Mouse (Mus musculus): ENCODE results near the gene Ugt1a8.
"Not testable (repeated sequence)": the region's sequence is repeated elsewhere in the genome, so short reads cannot be mapped to it uniquely, and the experiment has no call there.

The Ugt1a8 gene

GRCm38 (mm10) chr1:88222216-88222615 is 134.6 kb downstream of the Ugt1a8 start:
- no peak for DNase-seq (ENCODE audit: low read depth)

GRCm38 (mm10) chr1:88223011-88223515 is 135.4 kb downstream of the Ugt1a8 start:
- DNase-seq (ENCODE audit: low read depth): not testable (repeated sequence)

DNA sequence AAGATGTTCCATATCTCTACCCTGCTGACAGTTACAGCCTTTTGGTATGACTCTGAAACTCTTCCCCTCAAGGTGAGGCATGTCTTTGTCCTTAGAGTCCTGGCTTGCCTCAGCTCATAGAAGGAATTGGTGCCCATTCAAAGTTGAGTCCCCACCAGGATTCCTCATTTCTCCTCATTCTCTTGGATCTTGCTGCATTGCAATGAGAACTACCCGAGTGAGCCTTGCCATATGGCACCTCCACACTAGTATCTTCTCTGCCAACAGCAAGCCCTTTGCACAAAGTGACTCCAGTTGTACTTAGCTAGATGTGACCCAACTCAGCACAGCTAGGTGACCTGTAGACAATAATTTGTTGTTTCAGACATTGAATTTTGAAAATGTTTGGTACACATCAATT is 136.0 kb downstream of the Ugt1a8 start:
- no peak for DNase-seq (ENCODE audit: low read depth)

DNA sequence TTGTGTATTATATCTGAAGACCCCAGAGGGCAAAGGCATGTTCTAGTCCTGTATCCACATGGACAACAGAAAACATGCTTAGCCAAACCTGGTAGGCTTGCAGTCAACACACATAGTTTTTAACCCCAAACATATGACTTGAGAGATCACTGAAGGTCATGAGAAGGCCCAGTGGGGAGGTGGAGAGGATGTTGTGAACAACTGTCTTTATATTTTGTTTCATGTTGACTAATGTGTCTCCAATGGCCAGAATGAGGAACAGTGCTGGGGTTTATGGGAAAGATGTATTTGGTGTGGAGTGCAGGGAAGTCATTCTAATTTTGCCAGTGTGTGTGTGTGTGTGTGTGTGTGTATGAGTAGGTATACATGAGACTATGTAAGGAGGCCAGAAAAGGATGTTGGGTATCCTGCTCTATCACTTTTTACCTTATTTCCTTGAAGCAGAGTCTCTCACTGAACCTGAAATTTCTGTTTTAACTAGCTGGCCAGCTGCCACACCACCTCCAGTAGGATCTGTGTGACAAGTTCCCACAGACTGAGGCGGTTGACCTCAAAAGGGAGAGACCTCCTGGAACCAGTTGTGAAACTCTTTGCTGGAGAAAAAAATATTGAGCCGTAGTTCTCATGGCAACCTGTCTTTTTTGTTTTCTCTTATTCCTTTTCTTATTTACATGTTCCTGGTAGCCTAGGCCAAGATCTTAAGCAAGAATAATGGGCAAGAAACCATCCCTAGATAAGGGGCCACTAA is 136.6 kb downstream of the Ugt1a8 start:
- DNase-seq (ENCODE audit: low read depth): no peak

DNA sequence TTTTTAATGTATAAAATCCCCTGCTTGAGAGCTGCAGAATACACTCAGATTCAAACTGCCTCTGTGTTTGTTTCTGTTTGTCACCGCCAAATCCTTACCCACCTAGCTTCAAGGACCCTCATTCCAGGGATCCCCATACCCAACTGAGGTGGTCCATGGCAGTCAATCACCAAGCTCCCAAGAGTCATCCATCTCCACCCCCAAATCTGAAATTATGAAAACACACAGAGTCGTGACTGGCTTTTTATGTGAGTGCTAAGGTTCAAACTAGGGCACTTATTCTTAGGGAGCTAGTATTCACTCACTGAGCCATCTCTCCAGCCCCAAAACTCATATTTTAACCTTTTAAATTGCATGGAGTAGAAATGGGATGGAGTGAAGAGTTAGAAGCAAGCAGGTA is 137.7 kb downstream of the Ugt1a8 start:
- not testable (repeated sequence) for DNase-seq (ENCODE audit: low read depth)

DNA sequence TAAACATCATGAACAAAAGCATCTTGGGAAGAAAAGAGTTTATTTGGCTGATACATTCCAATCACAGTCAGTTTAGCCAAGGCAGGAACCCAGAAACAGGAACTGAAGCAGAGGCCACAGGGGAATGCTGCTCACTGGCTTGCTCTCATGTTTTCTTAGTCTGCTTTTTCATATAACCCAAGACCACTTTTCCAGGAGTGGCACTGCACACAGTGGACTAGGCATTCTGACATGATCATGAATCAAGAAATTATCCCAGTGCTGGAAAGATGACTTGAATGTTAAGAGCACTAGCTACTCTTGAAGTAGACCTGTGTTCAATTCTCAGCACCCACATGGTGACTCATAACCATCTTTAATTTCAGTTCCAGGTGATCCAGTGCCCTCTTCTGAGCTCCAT is 138.1 kb downstream of the Ugt1a8 start:
- DNase-seq (ENCODE audit: low read depth): no peak

DNA sequence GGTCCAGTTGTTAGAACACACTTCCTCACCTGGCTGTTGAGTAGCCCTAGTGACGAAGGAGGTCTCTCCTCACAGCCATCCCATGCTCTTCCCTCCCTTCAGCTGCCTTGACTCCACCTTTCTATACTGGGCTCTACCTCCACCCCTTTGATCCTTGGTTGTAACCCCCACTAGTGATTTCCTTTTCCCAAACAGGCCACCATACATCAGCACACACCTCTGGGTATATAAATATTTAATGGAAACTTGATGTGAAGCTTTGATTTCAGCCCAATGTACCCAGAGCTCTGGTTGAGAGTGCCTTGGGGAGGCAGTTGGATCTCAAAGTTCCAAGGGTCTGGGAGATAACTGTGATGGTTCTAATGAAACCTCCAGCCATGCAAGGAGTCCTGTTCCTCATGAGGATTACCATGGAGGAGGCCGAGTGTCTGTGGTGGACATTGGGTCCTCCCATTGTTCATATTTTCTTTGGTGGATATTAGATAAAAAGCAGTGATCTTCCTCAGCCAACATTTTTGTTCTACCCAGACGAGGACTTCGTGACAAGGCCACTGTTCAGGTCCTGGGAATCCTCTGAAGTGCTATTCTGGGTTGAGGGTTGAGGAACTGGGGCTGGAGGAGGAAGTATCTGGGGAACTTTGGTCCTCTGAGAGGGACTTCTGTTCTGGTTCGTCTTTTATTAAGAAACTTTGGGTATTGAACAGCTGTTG is 139.2 kb downstream of the Ugt1a8 start, which contains the start of gene Mroh2a:
Gene Mroh2a (plus strand): TSS at position 317 of the 710 bp plus-strand sequence.
- no peak for DNase-seq (ENCODE audit: low read depth)

DNA sequence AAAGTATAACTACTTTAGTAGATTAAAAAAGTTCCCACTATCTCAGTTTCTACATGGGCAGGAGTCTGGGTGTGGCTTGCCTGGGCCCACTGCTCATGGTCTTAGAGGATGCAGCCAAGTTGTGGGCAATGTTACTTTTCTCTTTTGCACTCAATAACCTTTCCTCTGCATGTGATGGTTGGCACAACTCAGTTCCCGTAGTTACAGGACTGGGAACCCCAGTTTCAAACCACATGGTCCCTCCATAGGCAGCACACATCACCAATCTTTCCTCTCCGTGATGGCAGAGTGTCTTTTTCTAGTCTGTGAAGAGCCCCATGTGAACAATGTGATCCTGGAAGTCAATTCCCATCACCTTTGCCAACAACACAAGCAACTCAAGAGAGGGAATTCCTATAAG is 139.9 kb downstream of the Ugt1a8 start:
- DNase-seq (ENCODE audit: low read depth): no peak

DNA sequence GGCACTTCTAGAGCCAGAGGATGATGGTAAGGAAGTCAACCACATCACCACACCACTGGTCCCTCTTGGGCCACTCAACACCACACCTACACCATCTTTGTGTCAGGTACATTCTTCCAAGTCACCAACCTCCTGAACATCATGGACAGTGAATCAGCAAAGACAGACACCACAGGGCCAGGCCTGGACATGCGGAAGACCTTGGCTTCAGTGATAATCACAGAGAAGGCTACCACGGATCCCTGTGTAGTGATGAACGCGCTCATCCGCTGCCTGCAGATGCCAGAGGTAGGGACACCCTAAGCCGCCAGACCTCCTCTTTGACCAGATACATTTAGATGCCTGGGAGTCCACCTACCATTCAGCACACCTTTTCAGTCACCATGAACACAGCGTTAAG is 140.5 kb downstream of the Ugt1a8 start:
- DNase-seq (ENCODE audit: low read depth): no peak

GRCm38 (mm10) chr1:88229566-88229965 is 142.0 kb downstream of the Ugt1a8 start:
- DNase-seq (ENCODE audit: low read depth): no peak

DNA sequence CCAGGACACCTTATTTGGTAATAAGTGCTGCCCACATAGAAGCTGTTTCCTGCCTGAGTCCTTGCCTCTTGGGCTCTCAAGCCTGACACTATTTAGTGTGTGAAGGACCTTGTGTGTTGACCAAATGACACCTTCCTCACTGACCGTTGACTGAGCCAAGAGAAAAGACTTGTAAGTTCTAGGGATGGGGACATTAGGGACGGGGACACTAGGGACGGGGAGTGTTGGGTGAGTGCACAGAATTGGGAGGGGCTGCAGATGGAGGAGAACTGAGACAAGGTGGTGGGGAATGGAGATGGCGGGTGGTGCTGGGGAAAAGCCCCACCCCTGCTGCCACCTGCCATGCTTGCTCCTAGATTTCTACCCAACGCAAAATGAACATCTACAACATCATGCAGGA is 142.4 kb downstream of the Ugt1a8 start:
- no peak for DNase-seq (ENCODE audit: low read depth)

DNA sequence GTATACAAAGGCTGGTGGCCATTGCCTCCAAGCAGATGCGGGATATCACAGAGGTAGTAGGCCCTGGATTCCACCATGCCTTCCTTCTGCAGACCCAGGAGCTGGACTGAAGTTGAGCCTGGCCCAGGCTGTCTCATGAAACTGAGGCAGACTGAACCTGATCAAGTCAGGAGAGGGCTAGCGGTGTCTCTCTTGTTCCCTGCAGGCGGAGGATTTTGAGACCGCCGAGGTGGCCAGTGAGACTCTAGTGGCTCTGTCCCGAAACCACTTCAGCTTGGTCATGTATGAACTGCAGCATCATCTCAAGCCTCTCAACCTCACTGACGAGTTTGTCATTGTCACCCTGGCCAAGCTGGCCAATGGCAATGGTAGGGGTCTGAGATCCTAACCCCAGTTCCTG is 142.8 kb downstream of the Ugt1a8 start:
- DNase-seq (ENCODE audit: low read depth): no peak

GRCm38 (mm10) chr1:88230981-88231802 is 143.6 kb downstream of the Ugt1a8 start:
- no peak for DNase-seq (ENCODE audit: low read depth)

GRCm38 (mm10) chr1:88231803-88232499 is 144.3 kb downstream of the Ugt1a8 start:
- DNase-seq (ENCODE audit: low read depth): no peak

DNA sequence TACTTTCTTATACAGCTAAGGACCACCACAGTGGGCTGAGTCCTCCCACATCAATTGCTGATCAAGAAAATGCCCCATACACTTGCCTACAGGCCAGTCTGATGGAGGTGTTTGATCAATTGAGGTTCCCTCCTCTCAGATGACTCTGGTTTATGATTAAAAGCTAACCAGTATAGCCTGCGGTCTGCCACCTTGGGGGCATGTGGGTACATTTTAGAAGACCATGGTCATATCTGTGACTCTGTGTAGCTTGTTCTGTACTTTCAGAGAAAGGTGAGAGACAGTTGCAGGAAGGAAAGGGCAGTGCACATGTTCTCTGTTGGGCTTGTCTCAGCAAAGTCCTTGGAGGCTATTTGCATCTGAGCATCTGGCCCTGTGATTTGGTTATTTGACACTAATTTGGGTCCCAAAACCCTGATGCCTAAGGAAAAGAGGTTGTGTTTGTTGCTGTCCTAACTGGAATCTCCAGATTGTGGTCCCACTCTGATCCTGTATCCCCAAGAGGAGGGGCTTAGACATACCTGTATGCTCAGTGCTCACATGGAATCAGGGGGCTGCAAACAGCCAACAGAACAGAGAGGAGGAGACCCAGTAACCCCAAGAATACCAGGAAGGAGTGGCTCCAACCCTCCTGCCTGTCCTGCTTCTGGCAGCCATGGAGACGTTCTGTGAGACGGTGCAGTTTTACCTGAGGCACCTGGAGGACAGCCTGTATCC is 145.2 kb downstream of the Ugt1a8 start:
- no peak for DNase-seq (ENCODE audit: low read depth)

DNA sequence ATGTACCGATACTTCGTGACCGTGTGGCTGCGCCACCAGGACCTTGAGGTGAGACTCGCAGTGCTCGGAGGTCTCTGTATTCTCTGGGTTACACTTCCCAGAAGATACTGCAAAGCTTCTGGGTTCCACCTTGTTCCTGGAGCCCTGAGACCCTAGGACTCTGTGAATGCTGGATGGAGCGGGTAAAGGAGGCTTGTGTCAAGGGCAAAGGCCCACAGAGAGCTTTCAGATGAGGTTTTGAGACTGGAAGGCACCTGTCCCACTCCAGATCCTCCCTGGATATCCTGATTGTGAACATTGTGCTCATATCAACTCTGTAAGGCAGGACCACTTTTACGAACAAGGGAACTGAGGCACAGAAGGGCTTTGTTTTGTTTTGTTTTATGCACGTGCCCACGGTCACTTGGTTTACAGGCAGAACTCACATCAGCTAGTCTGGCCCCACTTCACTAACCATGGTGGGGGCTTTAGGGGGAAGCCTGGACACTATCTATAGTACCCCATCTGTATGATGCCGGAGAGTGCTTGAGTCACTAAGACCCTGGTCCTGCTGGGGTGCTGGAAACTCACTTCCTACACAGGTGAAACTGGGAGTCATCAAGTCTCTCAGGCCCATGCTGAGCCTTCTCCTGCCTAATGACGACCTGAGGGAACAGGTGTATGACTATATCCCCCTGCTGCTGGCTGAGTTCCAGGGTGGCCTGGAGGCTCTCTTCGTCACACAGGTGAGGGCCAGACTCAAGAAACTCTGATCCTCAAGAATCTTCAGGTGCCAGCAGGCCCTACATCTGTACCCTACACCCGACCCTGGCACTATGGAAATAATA is 146.0 kb downstream of the Ugt1a8 start:
- DNase-seq (ENCODE audit: low read depth): no peak

DNA sequence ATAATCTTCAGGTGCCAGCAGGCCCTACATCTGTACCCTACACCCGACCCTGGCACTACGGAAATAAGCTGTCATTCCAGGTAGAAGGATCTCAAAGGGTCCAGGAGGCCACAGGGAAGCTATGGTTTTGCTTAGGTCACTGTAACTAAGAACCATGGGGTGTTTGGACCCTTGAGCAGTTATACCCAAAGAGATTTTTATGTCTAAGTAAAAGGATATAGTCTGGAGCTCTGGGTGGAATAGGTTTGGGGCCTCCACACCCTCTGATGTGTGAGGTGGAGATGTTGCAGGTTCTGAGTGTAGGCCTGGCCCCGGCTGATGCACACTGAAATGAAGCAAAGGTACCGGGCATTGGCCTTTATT is 146.6 kb downstream of the Ugt1a8 start:
- DNase-seq (ENCODE audit: low read depth): no peak

DNA sequence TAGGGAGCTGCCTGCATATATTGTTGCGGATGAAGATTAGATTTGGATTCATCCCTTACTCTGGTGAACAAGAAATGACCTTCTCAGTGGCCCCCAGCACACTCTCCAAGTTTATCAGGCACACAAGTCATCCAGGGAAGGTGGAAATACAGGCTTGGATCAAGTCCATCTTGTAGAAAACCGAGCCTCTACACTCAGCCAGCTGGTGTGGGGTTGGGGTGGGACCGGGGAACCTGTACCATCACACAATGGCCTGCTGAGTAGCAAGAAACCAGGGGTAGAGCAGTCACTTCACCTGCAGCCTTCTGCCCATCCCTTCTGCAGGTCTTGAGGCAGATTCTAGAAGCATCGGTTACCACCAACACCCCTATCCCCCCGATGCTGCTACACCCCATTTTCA is 147.0 kb downstream of the Ugt1a8 start:
- DNase-seq (ENCODE audit: low read depth): no peak

DNA sequence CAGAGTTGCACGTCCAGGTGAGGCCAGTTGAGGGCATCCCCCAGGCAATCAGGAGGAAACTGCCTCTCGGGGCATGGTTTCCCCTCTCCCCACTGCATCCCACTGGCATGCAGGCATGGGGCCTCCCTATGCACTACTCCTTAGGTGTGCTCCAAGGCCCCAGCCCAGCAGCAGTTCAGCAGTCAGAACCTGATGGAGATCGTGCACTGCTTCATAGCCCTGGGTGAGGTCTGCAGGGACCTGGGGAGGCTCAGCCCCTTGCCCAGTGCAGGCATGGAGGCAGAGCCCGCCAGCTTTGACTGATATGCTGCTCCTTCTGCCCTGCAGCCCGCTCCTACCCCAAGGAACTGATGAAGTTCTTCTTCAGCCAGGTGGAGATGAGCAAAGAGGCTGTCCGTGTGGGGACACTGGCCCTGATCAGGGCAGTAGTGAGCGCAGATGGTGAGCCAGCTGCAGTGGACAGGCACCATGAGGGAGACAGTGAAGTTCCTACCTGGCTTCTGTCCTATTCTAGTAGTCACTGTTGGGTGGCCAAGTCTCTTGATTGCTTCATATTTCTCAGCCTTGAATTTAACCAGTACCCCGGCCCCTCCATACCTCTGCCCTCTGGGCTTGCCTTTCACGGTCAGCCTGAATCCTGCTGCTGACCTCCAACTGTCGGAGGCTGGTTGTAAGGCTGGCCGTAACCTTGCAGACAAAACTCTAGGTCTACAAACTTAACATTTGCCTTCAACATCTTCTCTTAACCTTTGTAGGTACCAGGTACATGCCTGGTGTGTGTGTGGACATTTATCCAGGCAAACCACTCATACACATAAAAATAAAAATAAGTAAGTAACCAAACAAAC is 147.7 kb downstream of the Ugt1a8 start:
- DNase-seq (ENCODE audit: low read depth): no peak
